Mouse (Mus musculus): ENCODE results near the gene Cyp2d40.
"Not testable (repeated sequence)": the region's sequence is repeated elsewhere in the genome, so short reads cannot be mapped to it uniquely, and the experiment has no call there.

Cyp2d40 gene

GRCm38 (mm10) chr15:82763631-82764420, at the start of gene Cyp2d40:
Cyp2d40 (minus strand) TSS chr15:82764183.
- DNase-seq (ENCODE audit: low read depth, low spot score), result no peak

- no peak for DNase-seq (ENCODE audit: low read depth, low spot score)
These were observed 46.6 kb upstream of the Cyp2d40 start for GRCm38 (mm10) chr15:82810556-82810955.

- peak; percentile 67 for DNase-seq (ENCODE audit: low read depth, low spot score)
These were observed 45.5 kb upstream of the Cyp2d40 start for GRCm38 (mm10) chr15:82809511-82809910.

DNA sequence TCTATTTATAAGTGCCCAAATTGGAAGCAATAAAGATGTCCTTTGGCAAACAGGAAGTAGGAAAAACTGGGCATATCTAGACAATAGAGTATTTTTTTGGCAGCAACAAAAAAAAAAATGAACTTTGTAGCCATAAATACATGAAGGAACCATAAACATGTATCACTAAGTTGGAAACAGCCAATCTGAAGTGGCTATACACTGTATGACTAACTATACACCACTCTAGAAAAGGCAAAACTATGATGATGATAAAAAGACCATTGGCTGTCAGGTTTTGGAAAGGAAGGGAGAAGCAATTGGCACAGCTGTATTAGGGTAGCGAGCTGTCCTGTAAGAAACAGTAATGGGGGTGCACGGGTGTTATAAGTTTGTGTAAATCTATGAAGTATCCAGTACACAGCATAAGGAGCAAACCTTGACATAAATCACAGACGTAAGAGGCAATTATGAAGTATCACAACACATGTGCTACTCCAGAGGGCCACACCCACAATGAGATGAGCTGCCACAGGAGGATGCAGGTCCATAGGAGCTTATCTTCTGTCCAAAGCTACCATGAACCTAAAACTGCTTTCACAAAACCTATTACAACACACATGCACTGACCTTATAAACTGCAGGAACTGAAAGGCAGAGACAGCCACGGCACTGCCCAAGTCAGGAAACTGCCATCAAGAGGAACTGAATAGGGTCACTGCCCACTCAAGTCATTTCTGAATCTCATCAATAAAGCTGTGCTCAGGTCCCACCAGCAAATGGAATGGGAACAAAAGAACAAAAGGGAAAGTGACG, 43.2 kb upstream of the Cyp2d40 start:
- no peak for DNase-seq (ENCODE audit: low read depth, low spot score)

DNA sequence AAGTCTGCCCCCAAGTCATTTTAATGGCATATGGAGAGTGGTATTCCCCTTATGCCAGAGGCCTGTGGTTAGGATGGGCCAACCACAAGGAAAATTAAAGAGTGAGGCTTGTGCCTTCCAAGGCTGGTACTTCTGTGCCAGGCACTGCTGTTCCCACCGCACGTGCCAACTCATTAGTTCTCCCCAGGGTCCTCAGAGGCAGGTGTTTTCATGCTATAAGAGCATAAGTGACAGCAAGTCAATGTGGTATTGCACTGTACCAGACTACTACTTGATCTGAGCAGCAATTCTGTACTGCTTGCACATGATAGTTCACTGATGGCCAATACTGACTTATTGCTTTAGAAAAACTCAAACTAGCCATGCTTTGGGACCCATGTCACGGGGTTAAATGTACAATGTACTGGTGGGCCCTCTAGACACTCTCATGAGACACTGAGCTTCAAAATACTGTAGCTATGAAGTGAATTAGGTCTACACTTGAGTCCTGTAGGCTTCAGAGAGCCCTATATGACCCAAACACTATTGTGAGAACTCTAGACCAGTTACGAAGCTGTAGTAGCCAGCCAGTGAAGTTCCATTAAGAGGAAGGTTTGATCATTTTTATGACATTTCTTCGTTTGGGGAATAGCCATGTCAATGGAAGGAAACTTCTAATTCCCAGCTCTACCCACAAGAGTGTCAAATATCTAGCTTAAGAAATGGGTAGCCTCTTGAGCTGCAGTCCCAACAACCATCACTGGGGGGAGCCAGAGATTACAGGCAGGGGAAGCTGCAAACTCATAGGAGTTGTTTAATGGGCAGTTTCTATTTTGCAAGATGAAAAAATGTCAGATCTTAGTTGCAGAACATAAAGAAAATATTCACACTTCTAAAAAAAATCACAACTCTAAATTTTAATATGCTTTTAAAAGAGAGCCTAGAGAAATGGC, 41.0 kb upstream of the Cyp2d40 start:
- peak; percentile 71 for DNase-seq (ENCODE audit: low read depth, low spot score)

DNA sequence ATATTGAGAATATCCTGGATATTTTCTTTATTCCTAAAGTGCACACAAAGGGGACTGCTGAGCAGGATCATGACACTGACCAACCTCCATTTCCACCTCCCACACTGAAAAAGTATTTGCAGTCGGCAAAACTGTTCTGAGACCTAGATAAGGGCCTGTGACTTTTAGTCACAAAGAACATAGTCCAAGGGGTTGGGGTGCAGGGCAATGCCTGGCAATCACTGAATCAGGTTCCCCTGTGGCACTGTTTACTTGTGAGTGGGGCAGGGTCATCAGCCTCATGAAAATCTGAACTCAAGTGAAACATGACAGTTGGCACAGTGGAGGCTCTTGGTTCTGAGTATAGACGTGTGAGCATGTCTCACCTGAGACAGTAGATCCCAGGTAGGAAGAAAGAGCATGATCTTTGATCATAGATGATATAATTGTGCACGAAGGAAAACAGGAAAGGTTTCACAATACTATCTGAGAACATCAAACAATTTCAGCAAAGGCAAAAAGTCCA, 32.0 kb upstream of the Cyp2d40 start:
- no peak for DNase-seq (ENCODE audit: low read depth, low spot score)

DNA sequence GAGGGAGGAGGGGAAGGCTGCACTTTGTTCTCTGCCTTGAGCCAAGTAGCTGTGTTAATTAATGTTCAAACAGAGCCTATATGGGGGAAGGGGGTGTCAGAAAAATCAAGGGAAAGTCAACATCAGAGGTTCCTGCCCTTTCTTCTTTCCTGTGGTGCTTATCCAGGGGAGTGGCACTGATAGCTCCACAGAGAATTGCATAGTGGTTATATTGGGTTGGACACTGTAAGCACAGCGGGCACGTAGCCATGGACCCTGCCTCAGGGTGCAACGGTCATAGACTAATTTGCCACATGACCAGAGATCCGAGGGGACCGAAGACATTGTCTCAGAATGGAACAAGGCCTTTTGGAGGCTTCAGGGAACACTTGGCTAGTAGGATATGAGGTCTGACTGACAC, 30.3 kb upstream of the Cyp2d40 start, which contains the start of gene Cyp2d26:
Gene Cyp2d26, minus strand, starts transcription at position 18 of the 400 bp plus-strand sequence.
- no peak for DNase-seq (ENCODE audit: low read depth, low spot score)

DNA sequence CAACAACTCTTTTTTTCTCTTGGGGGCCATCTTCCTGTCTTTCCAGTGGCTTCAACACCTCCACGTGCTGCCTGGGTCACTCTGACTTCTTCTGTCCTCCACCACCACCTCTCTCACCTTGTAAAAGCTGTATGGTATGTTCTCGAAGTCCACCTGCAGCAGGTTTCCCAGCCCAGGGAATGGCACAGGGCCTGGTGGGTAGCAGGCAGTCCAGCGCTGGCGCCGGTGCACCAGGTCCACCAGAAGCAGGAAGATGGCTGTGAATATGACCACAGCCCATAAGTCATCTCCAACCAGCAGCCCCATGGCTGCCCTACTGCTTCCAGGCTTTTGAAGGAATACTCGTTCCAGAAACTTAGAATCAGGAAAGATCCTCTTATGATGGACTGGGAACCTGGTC, 29.9 kb upstream of the Cyp2d40 start:
- no peak for DNase-seq (ENCODE audit: low read depth, low spot score)

DNA sequence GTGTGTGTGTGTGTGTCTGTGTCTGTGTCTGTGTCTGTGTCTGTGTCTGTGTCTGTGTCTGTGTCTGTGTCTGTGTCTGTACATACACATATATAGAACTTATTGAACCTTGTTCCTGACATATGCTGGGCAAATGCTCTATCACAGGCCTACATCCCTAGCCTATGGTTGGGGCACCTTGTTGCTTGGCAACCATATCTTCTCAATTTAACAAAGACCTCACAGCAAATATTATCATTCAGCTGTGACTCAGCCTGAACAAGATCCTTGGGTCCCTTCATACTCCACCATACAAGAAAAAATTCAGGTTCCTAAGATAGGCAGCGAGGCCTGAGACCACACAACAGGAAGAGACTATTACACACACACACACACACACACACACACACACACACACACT, 29.5 kb upstream of the Cyp2d40 start:
- DNase-seq (ENCODE audit: low read depth, low spot score), result no peak

- DNase-seq (ENCODE audit: low read depth, low spot score), result no peak
These were observed 28.6 kb upstream of the Cyp2d40 start for GRCm38 (mm10) chr15:82792566-82792965.

GRCm38 (mm10) chr15:82784581-82784980, 20.6 kb upstream of the Cyp2d40 start:
- DNase-seq (ENCODE audit: low read depth, low spot score), result no peak

- no peak for DNase-seq (ENCODE audit: low read depth, low spot score)
These were observed 19.8 kb upstream of the Cyp2d40 start for GRCm38 (mm10) chr15:82783800-82784199.

DNA sequence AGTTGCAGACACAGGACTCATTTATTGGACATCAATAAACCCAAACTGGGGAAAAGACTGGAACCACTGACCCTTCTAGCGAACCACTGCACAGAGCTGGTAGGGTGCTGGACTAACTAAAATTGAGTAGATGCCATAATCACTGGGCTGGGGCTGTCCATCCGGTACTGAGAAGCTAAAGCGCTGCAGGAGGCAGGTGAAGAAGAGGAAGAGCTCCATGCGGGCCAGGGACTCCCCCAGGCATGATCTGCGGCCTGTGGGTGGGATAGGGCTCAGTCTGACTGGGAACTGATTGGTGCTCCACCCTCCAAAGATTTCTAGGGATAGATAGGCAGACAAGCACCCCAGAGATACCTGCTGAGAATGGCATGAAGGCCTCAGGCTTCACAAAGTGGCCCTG, 13.9 kb upstream of the Cyp2d40 start:
- not testable (repeated sequence) for DNase-seq (ENCODE audit: low read depth, low spot score)

GRCm38 (mm10) chr15:82765943-82766342, 2.0 kb upstream of the Cyp2d40 start:
- DNase-seq (ENCODE audit: low read depth, low spot score), result no peak

DNA sequence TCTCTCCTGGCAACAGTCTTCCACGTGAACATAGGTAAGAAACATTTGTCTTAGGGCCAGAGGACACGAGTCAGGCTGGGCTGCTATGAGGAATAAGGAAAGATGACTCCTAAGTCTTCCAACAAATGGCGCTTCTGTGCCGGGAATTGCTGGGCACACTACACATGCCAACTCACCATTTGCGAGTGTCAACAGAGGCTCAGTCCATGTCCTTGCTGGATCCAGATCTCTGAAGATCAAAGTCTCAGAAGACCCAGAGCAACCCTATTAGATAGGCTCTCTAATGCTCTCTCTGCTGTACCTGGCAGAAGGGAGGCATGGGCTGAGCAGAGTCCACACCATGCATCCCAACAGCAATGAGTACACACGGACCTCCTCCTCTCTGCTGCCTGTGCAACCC, 898 bp upstream of the Cyp2d40 start:
- DNase-seq (ENCODE audit: low read depth, low spot score), result no peak

GRCm38 (mm10) chr15:82748141-82748540, 15.8 kb downstream of the Cyp2d40 start:
- no peak for DNase-seq (ENCODE audit: low read depth, low spot score)

DNA sequence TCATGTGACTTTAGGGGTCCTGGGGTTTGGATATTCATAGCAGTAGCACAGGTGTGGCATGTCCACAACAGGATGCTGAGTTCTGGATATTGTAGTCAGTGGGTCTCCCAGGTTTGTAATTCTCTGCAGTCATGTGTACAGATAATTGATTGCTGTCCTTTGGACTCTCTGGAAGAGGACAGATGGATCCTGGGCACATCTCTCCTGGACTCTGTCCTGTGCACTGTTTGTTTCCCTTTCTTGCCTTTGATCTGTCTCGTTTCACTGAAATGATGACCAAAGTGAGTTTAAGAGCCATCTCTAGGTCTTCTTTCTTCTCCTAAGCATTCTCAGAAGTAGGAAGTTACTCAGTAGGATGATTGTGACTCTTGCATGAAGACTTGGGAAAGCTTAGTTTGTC, 16.5 kb downstream of the Cyp2d40 start:
- DNase-seq (ENCODE audit: low read depth, low spot score), result no peak

- peak; percentile 50 for DNase-seq (ENCODE audit: low read depth, low spot score)
These were observed 30.6 kb downstream of the Cyp2d40 start for GRCm38 (mm10) chr15:82733331-82733925.

Data from ZHBTc4 (cell line).